Mouse (Mus musculus) urinary bladder, postnatal 25 days (tissue): ENCODE measurements around the gene Sv2a.
"Not testable (repeated sequence)": the region's sequence is repeated elsewhere in the genome, so short reads cannot be mapped to it uniquely, and the experiment has no call there.

Experiments used
- DNase-seq: peaks from one replicate; pipeline ENCODE4 v3.0.0; 2022; ENCODE audit warnings: low spot score

The Sv2a gene

GRCm38 (mm10) chr3:96220765-96221639 lies 40.1 kb downstream of the Sv2a start, which contains the start of the genes Hist2h2ac and Hist2h2be:
TSS of gene Hist2h2ac (minus strand) at chr3:96220880.
TSS of gene Hist2h2be (plus strand) at chr3:96221119.
- peak; percentile 62 for DNase-seq

- no peak for DNase-seq
Measured at GRCm38 (mm10) chr3:96221640-96222038, 40.7 kb downstream of the Sv2a start.

DNA sequence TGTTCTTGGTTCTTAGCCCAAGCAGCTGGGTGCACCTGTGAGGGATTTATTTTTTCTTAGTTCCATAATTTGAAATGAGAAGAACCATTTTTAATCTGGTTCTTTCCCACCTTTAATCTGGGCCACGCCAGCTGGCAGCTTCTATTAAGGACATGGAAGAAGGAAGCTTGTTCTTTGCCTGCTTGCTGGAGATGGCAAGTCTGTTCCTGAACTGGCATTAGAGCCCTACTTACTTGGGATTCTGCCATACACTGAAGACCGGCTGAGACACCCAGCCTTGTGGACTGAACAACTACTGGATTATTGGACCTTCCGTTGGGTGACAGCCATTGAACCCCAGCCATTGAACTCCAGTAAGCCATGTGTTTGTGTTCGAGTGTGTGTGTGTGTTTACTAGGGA lies 41.8 kb downstream of the Sv2a start:
- no peak for DNase-seq

GRCm38 (mm10) chr3:96225421-96225820 lies 44.5 kb downstream of the Sv2a start:
- DNase-seq, result no peak

DNA sequence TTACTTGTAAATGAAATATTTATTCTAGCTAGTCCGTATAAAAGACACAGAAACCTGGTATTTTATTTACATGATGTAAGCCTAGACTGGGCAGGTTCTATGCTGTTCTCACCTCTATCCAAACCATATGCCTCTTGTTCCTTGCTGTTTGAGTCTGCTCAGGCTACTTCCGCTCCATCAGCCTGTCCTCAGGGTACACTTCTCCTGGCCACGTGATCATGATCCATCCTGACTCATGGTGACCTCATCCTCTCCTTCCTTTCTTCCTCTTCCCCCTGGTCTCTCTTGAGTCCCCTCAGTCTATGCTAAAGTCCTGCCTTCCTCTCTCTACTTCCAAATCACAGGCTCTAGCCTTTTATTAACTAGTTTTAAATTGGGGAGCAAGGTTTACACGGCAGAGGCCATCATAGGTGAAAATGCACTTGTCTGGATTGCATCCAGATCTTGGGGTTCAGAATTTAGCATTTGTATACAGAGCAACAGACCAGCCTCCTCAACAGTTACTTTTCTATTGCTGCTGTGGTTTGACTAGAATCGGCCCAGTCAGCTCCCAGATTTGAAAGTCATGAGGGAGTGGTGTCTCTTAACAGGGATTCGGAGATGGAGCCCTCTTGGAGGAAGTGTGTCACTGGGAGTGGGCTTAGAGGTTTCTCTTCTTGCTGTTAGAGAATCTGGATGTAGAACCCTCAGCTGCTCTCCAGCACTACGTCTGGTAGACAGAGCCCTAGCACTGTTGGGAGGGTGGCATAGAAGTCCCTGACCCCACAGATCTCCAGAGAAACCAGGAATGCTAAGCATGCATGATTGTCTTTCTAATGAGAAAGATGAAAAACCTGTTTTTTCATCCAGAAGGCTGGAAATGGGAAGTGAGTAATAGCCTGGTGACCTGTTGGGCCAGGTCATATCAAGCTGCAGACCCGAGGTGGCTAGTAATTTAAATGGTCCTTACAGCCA lies 46.0 kb downstream of the Sv2a start:
- DNase-seq, result no peak

- DNase-seq, result no peak
Measured at GRCm38 (mm10) chr3:96228828-96229227, 47.9 kb downstream of the Sv2a start.

DNA sequence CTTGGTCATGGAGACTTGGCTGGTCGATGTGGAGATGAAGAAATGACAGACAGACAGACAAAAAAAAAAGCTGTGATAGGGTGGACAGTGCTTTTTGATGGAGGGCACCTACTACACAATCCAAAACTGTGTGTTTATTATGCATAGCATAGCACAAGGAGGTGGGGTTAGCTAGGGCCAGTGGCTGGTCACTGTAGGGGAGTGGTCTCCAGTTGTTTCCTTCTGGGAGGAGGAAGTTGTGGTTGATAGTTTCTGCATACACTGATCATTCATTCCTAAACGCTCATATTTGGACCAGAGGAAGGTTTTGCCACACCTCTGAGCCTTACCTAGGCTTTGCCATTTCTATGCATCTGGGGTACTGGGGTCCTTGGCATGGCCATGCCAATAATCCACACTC lies 49.5 kb downstream of the Sv2a start:
- DNase-seq, result no peak

DNA sequence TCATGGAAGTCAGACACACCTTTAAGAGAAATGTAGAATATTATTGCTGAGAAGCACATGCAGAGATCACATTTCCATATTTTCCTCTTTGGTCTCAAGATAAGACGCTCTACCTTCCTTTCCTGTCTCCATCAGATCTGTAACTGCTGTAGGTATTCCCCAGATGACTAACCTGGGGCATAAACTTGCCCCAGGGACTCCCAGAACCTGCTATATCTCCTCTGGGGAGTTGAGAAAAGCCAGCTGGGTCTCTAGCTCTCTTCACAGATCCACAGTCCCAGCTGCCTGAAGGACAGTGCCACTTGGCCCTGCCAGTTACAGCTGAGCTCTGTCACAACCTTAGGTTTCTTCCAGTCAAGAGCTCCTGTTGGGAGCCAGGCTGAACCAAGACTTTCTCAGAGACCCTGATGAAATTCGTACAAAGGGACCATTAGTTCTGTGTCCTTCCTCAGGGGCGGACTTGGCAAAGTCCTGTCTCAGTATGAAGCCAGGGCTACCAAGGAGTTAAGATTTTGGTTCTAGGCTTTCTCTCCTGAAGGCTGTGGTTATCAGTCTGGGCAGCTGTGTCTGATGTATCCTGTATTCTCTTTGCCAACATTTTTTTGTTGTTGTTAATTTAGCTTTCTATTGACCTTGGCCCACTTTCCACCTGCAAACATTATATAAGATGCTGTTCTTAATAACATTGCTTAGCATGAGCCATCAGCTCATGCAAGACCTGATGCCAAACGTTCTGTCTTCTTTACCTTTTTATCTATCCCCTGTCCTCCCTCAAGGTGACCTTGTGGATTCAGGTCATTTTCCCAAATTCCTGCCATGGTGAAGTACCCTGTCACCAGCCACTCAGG lies 50.2 kb downstream of the Sv2a start:
- no peak for DNase-seq

GRCm38 (mm10) chr3:96231758-96232120 lies 50.8 kb downstream of the Sv2a start:
- DNase-seq, result no peak

GRCm38 (mm10) chr3:96234914-96235313 lies 54.0 kb downstream of the Sv2a start:
- no peak for DNase-seq

- no peak for DNase-seq
Measured at GRCm38 (mm10) chr3:96235836-96236235, 54.9 kb downstream of the Sv2a start.

GRCm38 (mm10) chr3:96236834-96237334 lies 55.9 kb downstream of the Sv2a start:
- DNase-seq, result no peak

DNA sequence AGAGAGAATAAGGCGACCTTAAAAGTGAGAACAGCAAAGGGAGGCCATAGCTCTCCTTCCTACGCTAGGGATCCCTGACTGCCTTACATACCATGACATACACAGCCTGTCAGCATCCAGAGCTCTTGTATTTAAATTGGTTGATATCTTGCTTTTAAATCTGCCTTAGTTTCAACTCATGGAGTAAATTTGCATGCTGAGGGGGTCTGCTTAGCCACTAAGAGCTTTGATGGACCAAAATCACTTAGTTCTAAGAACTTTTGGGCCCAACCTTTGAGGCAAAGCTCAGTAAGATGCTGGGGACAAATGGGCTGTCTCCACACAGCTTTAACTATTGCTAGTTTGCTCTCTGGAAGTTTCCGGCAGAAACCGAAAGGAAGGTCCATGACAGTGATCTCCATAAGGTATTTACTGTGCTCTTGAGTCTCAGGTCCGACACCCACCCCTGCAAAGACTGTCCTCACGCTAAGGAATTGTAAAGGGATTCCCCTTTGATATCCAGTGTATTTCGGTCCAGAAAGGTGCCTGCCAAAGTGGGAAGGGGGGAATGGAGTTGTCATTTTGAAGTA lies 56.5 kb downstream of the Sv2a start:
- DNase-seq, result no peak

DNA sequence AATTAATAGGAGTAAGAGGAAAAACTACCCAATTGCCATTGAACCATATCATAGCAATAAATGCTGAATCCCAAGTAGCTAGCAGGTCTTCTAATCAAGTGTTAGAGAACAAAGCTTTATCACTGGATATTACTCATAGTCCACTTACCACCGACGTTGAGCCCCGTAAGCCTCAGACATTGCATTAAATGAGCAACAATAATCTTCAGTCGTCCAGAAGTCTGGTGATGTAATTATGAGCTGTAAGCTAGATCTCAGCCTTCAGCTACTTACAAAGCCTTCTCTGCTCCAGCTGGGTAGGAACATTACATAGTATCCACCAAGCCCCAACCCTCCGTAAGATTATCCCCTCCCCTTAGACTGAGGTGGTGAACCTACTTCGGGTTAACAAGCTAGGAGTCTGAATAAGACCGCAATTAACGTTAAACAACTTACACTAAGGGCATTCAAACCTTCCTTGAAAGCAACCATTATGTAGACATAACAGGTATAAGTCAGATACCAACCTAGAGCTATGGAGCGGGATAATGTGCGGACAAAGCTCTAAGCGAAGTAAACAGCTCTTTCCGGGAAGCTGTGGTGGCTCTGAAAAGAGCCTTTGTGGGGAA lies 57.1 kb downstream of the Sv2a start:
- DNase-seq, result no peak

GRCm38 (mm10) chr3:96238954-96239793 lies 58.2 kb downstream of the Sv2a start, which contains the start of gene Hist2h3c2:
TSS of gene Hist2h3c2 (minus strand) at chr3:96239127.
- DNase-seq, result not testable (repeated sequence)

DNA sequence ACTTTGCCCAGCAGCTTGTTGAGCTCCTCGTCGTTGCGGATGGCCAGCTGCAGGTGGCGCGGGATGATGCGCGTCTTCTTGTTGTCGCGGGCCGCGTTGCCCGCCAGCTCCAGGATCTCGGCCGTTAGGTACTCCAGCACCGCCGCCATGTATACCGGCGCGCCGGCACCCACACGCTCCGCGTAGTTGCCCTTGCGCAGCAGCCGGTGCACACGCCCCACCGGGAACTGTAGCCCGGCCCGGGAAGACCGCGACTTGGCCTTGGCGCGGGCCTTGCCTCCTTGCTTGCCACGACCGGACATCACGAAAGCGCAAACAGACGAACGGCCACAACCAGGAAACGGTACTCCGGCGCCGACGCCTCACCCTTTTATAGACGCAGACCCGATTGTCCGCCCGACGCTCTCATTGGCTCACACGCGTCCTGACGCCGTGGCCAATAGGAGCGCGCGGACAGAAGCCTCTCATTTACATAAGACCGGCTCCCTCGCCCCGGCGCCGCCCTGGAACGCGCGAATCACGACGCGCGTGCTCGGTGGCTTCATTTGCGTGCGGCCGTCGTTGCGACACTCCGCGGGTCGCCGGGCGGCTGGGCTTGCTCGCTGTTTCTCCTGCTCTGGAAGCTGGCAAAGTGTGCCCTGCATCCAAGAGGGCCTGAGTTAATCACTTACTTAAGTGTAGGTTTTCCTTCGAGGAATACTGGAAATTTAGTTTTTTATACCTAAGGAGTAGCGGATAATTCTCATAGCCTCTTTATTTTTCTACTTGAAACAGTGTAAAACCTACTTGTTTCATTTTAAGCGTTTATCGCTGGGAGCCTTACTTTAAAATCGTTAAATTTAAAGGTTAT lies 59.2 kb downstream of the Sv2a start, which contains the start of gene Hist2h2aa2:
Gene Hist2h2aa2, minus strand, starts transcription at position 328 of the 850 bp plus-strand sequence.
- DNase-seq, result peak; percentile 76

- no peak for DNase-seq
Measured at GRCm38 (mm10) chr3:96240799-96241197, 59.8 kb downstream of the Sv2a start.

- no peak for DNase-seq
Measured at GRCm38 (mm10) chr3:96243921-96244572, 63.1 kb downstream of the Sv2a start.
